Mouse (Mus musculus) liver, embryonic 12.5 days (tissue): Measurements from ENCODE around the gene Slc38a9. TPM values are rescaled to one million over a fixed set of nuclear protein-coding genes. Genes with fewer than 3 reads are reported as not detected.

Source experiments
- ATAC-seq: fragments of 200-750 bp; cut with Nextera tagmentation; 2 replicates; pipeline ENCODE4 v1.8.0; 2017; ENCODE audit warnings: moderate number of reproducible peaks, mild to moderate bottlenecking, moderate library complexity
- H3K27ac ChIP-seq: fragments of 300-500 bp; sonication (generic); 2 replicates; pipeline ENCODE4 v1.5.1; 2016; ENCODE audit warnings: mild to moderate bottlenecking
- H3K27me3 ChIP-seq: fragments of 300-500 bp; sonication (generic); replicated peaks from 2 replicates; pipeline ENCODE4 v1.6.1; 2016; ENCODE audit warnings: mild to moderate bottlenecking, moderate library complexity
- H3K36me3 ChIP-seq: fragments of 300-500 bp; sonication (generic); 2 replicates; pipeline ENCODE4 v1.6.1; 2016; ENCODE audit warnings: mild to moderate bottlenecking, moderate library complexity
- H3K4me1 ChIP-seq: fragments of 300-500 bp; sonication (generic); 2 replicates; pipeline ENCODE4 v1.6.1; 2016
- H3K4me2 ChIP-seq: fragments of 300-500 bp; sonication (generic); 2 replicates; pipeline ENCODE4 v1.6.1; 2016; ENCODE audit warnings: mild to moderate bottlenecking, moderate library complexity
- H3K4me3 ChIP-seq: fragments of 300-500 bp; sonication (generic); 2 replicates; pipeline ENCODE4 v1.5.1; 2016; ENCODE audit warnings: mild to moderate bottlenecking, moderate library complexity
- H3K9ac ChIP-seq: fragments of 300-500 bp; sonication (generic); 2 replicates; pipeline ENCODE4 v1.6.1; 2016; ENCODE audit warnings: mild to moderate bottlenecking, moderate library complexity
- H3K9me3 ChIP-seq: fragments of 300-500 bp; sonication (generic); replicated peaks from 2 replicates; pipeline ENCODE4 v1.6.1; 2016; ENCODE audit warnings: mild to moderate bottlenecking, moderate library complexity
- WGBS: fragments of 180-500 bp; shearing (Covaris S2); methylation state at CpG from one replicate; pipeline ENCODE4 v1.1.7; 2016; ENCODE audit not compliant: insufficient replicate concordance; 5-methylcytosine and 5-hydroxymethylcytosine counted together
- polyA plus RNA-seq: library from polyadenylated mRNA; unstranded; fragments of >200 nt; fragmentation: Nextera tagmentation; extraction: Ambion mirVana; gene quantifications from 2 replicates; pipeline ENCODE4 v1.2.1, GENCODE M21; 2016

Slc38a9 gene
- polyA plus RNA-seq = 12.1 and 13.6 TPM in 2 replicates

DNA sequence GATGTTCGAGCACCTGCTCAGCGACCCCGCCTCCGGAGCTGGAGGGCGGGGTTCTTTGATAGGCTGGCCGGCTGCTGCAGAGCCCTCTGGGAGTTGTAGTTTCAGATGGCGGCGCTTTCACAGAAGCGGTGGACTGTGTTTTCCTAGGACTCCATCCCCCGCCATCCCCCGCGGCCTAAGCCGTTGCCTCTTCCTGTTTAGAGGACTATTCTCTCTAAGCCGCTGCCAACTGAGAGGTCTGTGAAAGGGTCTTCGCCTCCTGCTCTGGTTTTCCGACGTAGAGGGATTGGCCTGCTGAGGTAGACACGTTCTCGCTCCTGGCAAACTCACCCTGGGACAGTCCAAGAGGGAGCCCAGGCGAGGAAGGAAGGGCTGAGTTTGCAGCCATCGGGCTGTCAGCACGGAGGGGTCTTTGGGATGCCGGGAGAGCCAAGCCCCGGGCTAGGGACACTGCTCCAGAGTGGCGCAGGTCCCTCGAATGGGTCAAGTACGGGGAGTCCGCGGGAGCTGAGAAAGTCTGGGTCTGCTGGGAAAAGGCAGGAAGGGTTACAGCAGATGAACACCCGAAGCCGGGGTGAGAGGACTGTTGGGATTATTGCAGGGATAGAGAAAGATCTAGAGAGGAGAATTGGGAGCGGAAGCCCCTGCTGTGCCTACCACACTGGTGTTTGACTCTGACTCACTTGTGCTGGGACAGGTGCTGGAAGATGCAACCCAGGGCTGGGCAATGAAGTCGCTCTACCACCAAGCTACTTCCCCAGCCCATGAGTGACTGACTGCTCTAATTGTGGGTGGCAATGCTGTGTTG lies at the start of gene Slc38a9:
Gene Slc38a9 (plus strand): TSS at position 178 of the 808 bp plus-strand sequence.
- Histone ChIP-seq H3K4me1 (peaks cover 30% of the 10 kb centered on the region), H3K27me3 (no peaks in the 10 kb centered on the region), H3K9ac (peak within 1 kb of the TSS; percentile 96), H3K4me3 (peak within 1 kb of the TSS; percentile 75), H3K36me3 (no peaks in the 10 kb centered on the region), H3K4me2 (peak within 1 kb of the TSS; percentile 83), H3K27ac (peak within 1 kb of the TSS; percentile 80), H3K9me3 (no peaks in the 10 kb centered on the region)
- WGBS = under 1% methylated on average over 33 of the region's 33 CpGs
- ATAC-seq = peak; percentile 99

DNA sequence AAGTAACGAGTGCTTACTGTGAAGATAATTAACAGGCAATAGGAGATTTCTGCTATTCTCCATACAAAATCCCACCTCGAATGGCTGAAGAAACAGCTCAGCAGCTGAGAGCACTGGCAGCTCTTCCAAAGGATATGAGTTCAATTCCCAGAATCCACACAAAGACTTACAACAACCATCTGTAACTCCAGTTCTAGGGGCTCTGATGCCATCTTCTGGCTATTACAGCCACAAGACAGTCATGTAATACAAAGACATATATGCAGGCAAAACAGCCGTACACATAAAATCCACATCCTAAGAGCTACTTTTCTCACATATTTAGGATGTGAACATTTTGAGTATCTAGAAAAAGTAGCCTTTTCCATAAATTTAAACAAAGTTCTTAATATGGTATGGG lies 39.0 kb upstream of the Slc38a9 start:
- Histone ChIP-seq H3K9ac (no peak overlapping the region), H3K4me2 (no peak overlapping the region), H3K4me1 (no peaks in the 10 kb centered on the region), H3K27me3 (no peaks in the 10 kb centered on the region), H3K4me3 (no peak overlapping the region), H3K27ac (no peak overlapping the region), H3K9me3 (no peaks in the 10 kb centered on the region), H3K36me3 (no peaks in the 10 kb centered on the region)
- 59% methylated on average over 3 of the region's 3 CpGs for WGBS
- no peak for ATAC-seq

DNA sequence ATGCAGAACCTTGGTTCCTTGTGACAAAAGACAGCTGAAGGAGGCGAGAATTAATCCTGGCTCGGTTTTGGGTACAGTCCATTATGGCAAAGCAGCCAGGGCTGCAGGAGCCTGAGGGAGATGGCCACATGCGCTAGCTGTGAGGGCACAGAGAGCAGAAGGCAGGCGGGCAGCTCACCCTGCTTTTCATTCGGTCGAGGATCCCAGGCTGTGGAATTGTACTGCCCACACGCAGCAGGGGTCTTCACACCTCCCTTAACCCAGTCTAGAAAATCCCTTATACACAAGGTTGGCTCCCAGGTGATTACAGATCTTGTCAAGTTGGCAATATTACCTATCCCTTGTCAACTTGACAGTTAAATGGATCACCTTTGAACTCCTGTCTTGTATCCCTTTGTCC lies 36.9 kb upstream of the Slc38a9 start:
- H3K4me3 ChIP-seq = no peak overlapping the region
- WGBS = 59% methylated on average over 7 of the region's 7 CpGs
- no peaks in the 10 kb centered on the region for H3K4me1 ChIP-seq
- no peak overlapping the region for H3K4me2 ChIP-seq
- no peak overlapping the region for H3K9ac ChIP-seq
- no peaks in the 10 kb centered on the region for H3K9me3 ChIP-seq
- H3K27ac ChIP-seq = no peak overlapping the region
- H3K27me3 ChIP-seq = no peaks in the 10 kb centered on the region
- no peak for ATAC-seq
- H3K36me3 ChIP-seq = no peaks in the 10 kb centered on the region

DNA sequence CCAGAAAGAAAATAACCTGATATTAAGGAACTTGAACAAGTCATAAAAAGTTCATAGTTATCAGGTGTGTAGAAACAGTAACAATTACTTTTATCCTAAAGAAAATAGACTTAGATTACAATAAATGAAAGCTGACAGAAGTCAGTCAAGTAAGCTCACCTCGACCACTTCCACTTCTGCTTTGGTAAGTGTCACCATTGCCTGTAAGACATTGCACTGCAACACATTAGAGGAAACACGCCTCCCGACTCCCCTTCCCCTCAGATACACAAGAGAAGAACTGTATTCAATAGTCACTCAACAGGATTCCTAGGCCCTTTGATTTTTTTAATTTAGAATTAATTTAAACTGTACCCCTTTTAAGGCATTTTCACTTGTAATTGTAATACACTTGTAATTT lies 35.9 kb upstream of the Slc38a9 start:
- H3K4me1 ChIP-seq = no peaks in the 10 kb centered on the region
- no peak overlapping the region for H3K27ac ChIP-seq
- H3K9ac ChIP-seq = no peak overlapping the region
- no peak for ATAC-seq
- no peak overlapping the region for H3K4me2 ChIP-seq
- no peak overlapping the region for H3K4me3 ChIP-seq
- no peaks in the 10 kb centered on the region for H3K9me3 ChIP-seq
- 27% methylated on average over 3 of the region's 3 CpGs for WGBS
- no peaks in the 10 kb centered on the region for H3K36me3 ChIP-seq
- H3K27me3 ChIP-seq = no peaks in the 10 kb centered on the region

DNA sequence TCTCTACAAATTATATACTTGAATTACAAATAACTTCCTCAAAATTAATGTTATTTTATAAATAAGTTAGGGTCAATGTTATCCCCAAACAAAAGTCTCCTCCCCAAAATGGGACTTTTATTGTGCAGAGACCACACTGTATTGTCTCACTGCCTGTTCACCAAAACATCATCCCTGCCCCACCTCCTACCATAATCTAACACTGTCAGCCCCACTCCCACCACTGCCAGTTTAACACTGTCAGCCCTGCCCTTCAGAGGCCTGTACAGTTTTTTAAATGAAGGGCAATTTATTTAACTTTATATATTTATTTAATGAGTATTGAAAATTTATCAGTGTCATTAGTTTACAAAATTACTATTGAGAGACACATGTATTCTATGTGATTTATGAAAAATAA lies 35.0 kb upstream of the Slc38a9 start:
- H3K27ac ChIP-seq = no peak overlapping the region

DNA sequence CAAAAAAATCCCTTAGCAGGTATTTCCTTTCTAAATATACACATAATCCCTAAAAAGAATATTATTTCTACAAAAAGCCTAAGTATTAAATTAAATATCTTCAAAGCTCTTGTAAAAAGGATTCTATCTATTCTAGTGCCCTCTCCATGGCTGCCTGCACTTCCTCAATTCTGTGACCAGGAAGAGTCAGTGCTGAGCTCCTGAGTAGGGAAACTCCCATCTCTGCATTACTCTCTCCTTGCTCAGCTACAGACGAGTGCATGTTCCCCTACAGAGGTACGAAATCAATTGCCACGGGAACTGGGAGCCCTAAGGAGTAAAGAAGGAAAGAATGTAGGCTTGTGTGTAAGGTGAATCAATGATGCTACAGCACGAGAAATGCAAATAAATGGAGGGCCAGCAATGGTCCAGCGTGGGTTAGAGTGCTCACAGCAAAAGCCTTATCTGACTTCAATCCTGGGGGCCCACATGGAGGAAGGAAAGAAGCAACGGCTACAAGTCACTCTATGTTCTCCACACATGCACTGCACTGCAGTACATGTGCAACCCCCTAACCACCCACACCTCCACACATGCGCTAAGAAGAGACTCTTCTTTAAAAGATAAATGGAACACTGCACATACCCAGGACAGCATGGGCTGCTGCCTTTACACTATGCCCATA lies 25.2 kb upstream of the Slc38a9 start:
- Histone ChIP-seq H3K4me1 (peaks cover 23% of the 10 kb centered on the region), H3K4me2 (peak overlapping the region; percentile 32)
- peak; percentile 70 for ATAC-seq

More for the DNA sequence above, 35.0 kb upstream of the Slc38a9 start:
- H3K4me1 ChIP-seq = no peaks in the 10 kb centered on the region
- no peaks in the 10 kb centered on the region for H3K36me3 ChIP-seq
- peak; percentile 59; the same call in 1 of the 2 replicates for ATAC-seq
- no peak overlapping the region for H3K4me2 ChIP-seq
- no peak overlapping the region for H3K4me3 ChIP-seq
- H3K9ac ChIP-seq = no peak overlapping the region
- no peaks in the 10 kb centered on the region for H3K27me3 ChIP-seq
- H3K9me3 ChIP-seq = no peaks in the 10 kb centered on the region

DNA sequence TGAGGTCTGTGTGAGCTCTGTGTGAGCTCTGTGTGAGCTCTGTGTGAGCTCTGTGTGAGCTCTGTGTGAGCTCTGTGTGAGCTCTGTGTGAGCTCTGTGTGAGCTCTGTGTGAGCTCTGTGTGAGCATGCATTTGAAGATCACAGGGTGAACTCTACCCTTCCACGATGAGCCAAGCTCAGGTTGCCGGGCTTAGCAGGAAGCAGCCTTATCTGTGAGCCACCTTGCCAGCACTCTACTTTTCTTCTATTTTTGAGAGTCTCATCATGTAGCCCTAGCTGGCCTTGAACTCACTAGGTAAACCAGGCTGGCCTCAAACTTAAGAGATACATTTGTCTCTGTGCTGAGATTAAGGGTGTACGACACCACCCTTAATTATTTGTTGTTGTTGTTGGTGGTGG lies 24.1 kb upstream of the Slc38a9 start:
- 33% methylated on average over 3 of the region's 3 CpGs for WGBS
- H3K4me3 ChIP-seq = no peak overlapping the region
- H3K27me3 ChIP-seq = no peaks in the 10 kb centered on the region

More for the DNA sequence above, 25.2 kb upstream of the Slc38a9 start:
- no peaks in the 10 kb centered on the region for H3K9me3 ChIP-seq
- H3K36me3 ChIP-seq = no peaks in the 10 kb centered on the region
- no peak overlapping the region for H3K4me3 ChIP-seq
- H3K9ac ChIP-seq = no peak overlapping the region
- no peaks in the 10 kb centered on the region for H3K27me3 ChIP-seq
- WGBS = 38% methylated on average over 7 of the region's 7 CpGs
- H3K27ac ChIP-seq = no peak overlapping the region

DNA sequence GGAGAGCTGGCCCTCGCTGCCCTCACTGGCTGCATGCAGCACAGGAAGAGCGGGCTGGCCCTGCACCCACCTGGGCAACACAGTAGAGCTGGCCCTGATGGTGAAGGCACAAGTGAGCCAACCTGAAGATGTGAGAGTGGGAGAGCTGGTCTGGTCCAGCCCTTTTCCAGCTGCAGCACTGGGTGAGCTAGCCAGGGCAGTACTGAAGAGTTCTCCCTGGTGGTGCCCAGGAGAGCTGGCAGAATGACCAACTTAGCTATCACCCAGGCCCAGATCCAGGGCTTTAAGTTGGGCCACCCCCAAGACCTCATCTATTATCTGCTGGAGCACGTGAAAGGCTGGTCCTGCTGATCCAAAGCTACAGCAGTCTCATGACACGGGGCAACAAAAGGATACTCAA lies 21.4 kb upstream of the Slc38a9 start:
- ATAC-seq = 0 out of 2 replicates have a peak, but pooled peaks have one; percentile 28
- H3K27ac ChIP-seq = no peak overlapping the region
- H3K27me3 ChIP-seq = no peaks in the 10 kb centered on the region
- no peak overlapping the region for H3K4me2 ChIP-seq
- H3K4me1 ChIP-seq = peaks cover 32% of the 10 kb centered on the region
- 0 out of 2 replicates have a peak overlapping the region, but pooled peaks have one; percentile 22 for H3K9ac ChIP-seq
- H3K4me3 ChIP-seq = no peak overlapping the region
- WGBS = 60% methylated on average over 4 of the region's 4 CpGs
- H3K36me3 ChIP-seq = no peaks in the 10 kb centered on the region
- no peaks in the 10 kb centered on the region for H3K9me3 ChIP-seq

More for the DNA sequence above, 24.1 kb upstream of the Slc38a9 start:
- Histone ChIP-seq H3K27ac (no peak overlapping the region), H3K4me2 (no peak overlapping the region), H3K36me3 (no peaks in the 10 kb centered on the region), H3K9ac (peak overlapping the region; percentile 39; the same call in 1 of the 2 replicates), H3K4me1 (peaks cover 23% of the 10 kb centered on the region), H3K9me3 (no peaks in the 10 kb centered on the region)
- ATAC-seq = peak; percentile 71

DNA sequence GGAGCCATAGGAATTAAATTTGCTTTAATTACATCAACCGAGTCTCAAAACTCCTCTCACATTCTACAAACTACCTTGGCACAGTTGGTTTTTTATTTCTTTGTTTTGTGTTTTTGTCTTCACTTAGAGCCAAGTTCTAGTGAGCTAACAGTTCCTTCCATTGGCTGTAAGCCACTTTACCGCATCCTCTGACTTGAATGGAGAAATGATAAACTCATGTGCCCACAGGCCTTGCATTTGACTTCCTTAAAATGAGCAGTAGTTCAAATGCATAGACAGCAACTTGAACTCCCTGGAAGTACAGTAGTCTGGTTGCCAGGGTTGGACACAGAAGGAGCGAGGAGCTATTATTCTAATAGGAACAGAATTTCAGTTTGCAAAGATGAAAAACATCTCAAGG lies 17.7 kb upstream of the Slc38a9 start:
- Histone ChIP-seq H3K4me3 (no peak overlapping the region), H3K4me2 (no peak overlapping the region), H3K9me3 (no peaks in the 10 kb centered on the region), H3K4me1 (peaks cover 40% of the 10 kb centered on the region), H3K36me3 (no peaks in the 10 kb centered on the region), H3K9ac (no peak overlapping the region), H3K27me3 (no peaks in the 10 kb centered on the region), H3K27ac (no peak overlapping the region)
- 76% methylated on average over 3 of the region's 3 CpGs for WGBS
- no peak for ATAC-seq

DNA sequence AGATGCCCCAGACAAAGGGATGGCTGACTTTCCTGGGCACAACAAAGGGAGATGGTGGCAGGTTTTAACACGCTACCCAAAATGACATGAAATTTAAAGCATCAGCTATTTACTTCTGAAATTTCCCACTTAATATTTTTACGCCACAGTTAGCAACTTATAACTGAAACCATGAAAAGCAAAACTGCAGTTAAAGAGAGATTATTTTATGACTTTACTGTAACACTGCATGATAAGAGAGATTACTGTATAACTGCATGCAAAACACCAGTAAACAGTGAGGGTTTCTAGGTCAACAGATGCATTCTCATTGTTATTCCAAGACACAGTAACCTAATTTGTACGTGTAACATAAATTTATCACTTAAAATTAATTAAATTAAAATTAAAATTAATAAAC lies 15.6 kb upstream of the Slc38a9 start:
- Histone ChIP-seq H3K9me3 (no peaks in the 10 kb centered on the region), H3K27me3 (no peaks in the 10 kb centered on the region), H3K4me1 (peaks cover 33% of the 10 kb centered on the region), H3K4me3 (no peak overlapping the region), H3K36me3 (no peaks in the 10 kb centered on the region), H3K9ac (no peak overlapping the region), H3K27ac (no peak overlapping the region), H3K4me2 (no peak overlapping the region)
- no peak for ATAC-seq
- 75% methylated on average over 3 of the region's 3 CpGs for WGBS

DNA sequence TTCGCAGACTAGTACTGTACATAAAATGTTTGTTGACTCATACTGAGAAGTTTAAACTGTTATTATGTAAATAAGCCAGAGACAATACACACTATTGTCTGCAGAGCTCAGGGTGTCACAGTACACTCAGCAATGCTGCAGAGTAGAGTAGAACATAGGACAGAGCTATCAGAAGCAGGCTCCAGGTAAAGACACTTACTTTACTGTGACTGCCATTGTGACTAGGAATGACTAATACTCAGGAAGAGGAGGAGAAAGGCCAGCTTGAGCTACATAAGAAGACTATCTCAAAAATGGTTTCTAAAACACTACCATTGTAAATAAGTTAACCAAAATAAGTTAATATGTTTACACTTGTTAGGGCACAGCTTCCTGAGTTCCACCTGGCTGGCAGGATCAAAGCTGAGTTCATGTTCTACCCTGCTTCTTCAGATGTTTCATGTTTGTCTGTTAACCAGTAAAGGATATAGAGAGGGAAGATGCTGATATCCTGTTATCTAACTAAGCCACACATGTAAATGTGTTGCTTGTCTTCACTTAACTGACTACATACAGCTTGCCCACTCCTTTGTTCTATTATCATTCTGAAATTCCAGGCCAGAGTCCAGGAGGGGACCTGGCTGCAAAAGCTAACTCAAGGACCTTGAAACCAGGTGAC lies 14.9 kb upstream of the Slc38a9 start:
- Histone ChIP-seq H3K27me3 (no peaks in the 10 kb centered on the region), H3K4me2 (peak overlapping the region; percentile 5; the same call in 1 of the 2 replicates), H3K9ac (no peak overlapping the region), H3K27ac (peak overlapping the region; percentile 76), H3K4me1 (peaks cover 33% of the 10 kb centered on the region), H3K9me3 (no peaks in the 10 kb centered on the region), H3K4me3 (no peak overlapping the region), H3K36me3 (no peaks in the 10 kb centered on the region)
- peak; percentile 92 for ATAC-seq
- WGBS = 93% methylated on average over 1 of the region's 1 CpGs

DNA sequence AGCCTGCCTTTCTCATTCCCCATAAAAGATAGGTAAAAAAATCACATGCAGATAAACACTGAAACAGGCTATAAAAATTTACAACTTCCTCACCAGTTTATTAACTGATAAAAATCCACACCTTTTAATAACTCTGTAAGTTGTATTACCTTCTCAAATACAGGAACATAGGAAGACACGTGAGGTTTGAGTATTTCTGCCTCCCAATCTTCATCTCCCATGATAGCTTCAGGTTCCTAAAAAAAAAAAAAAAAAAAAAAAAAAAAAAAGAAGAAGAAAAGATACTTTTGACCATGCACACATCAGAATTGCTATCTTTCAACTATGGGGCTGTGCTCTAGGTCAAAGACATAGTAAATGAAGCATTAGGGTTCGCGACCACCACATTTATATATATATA lies 9.4 kb upstream of the Slc38a9 start:
- Histone ChIP-seq H3K9ac (no peak overlapping the region), H3K4me2 (no peak overlapping the region), H3K4me3 (no peak overlapping the region), H3K27ac (no peak overlapping the region), H3K4me1 (peaks cover 6% of the 10 kb centered on the region), H3K27me3 (peaks cover 13% of the 10 kb centered on the region), H3K36me3 (0 out of 2 replicates have a peak, but pooled peaks cover 4% of the 10 kb centered on the region), H3K9me3 (peaks cover 14% of the 10 kb centered on the region)
- no peak for ATAC-seq
- WGBS = 72% methylated on average over 3 of the region's 3 CpGs
